Mouse (Mus musculus) E14TG2a.4 (cell line): ENCODE results near the gene Grb2.

ENCODE experiments used
- H3K27me3 ChIP-seq: 2 replicates; pipeline ENCODE4 v1.6.1; 2014; ENCODE audit warnings: low read length, control low read depth; ENCODE audit not compliant: insufficient read depth
- H3K36me3 ChIP-seq: 2 replicates; pipeline ENCODE4 v1.6.1; 2014; ENCODE audit warnings: low read length, control low read depth; ENCODE audit not compliant: insufficient read depth
- H3K4me1 ChIP-seq: replicated peaks from 2 replicates; pipeline ENCODE4 v1.6.1; 2014; ENCODE audit warnings: low read depth, low read length, control low read depth
- H3K4me3 ChIP-seq: replicated peaks from 2 replicates; pipeline ENCODE4 v1.5.1; 2014; ENCODE audit warnings: mild to moderate bottlenecking, low read length
- H3K9me3 ChIP-seq: 2 replicates; pipeline ENCODE4 v1.6.1; 2014; ENCODE audit warnings: low read length, control low read depth
- CTCF ChIP-seq: conservative IDR thresholded peaks from 2 replicates; pipeline ENCODE4 v1.5.1; 2014; ENCODE audit warnings: low read length
- NANOG ChIP-seq: IDR thresholded peaks from 2 replicates; pipeline ENCODE4 v1.6.1; 2014; ENCODE audit warnings: borderline replicate concordance, low read length, mixed read lengths
- POU5F1 ChIP-seq: IDR thresholded peaks from 2 replicates; pipeline ENCODE4 v1.6.1; 2014; ENCODE audit warnings: low read length, borderline replicate concordance

Gene Grb2

DNA sequence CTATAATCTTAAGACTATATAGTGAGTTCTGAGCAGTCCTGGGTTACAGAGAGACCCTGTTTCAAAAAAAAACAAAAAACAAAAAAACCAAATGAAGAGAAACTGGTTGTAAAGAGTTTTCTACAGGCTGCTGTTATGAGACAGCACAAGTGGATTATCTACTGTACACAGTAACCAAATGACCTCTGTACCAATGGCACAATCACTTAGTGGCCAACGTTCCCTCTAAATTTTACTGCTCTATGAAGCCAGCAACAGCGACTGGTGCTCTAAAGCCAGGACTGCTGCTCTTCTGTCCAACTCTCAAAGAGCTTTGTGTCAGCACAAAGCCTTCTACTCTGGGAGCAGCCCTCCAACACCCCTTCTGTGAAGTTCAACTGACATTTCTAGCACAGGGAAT is 11.3 kb downstream of the Grb2 start:
- H3K4me1 ChIP-seq = peaks cover 61% of the 10 kb centered on the region
- no peaks in the 10 kb centered on the region for H3K9me3 ChIP-seq
- peaks cover 58% of the 10 kb centered on the region for H3K36me3 ChIP-seq
- H3K27me3 ChIP-seq = no peaks in the 10 kb centered on the region
- TF ChIP-seq POU5F1 = no peak
- TF ChIP-seq CTCF = no peak
- no peak for TF ChIP-seq NANOG
- no peak overlapping the region for H3K4me3 ChIP-seq

- no peaks in the 10 kb centered on the region for H3K27me3 ChIP-seq
- H3K4me1 ChIP-seq = peaks cover 64% of the 10 kb centered on the region
- TF ChIP-seq CTCF (no peak), NANOG (no peak)
- no peak overlapping the region for H3K4me3 ChIP-seq
- no peaks in the 10 kb centered on the region for H3K9me3 ChIP-seq
- H3K36me3 ChIP-seq = peaks cover 64% of the 10 kb centered on the region
Measured at GRCm38 (mm10) chr11:115696471-115696870, 11.9 kb downstream of the Grb2 start.

DNA sequence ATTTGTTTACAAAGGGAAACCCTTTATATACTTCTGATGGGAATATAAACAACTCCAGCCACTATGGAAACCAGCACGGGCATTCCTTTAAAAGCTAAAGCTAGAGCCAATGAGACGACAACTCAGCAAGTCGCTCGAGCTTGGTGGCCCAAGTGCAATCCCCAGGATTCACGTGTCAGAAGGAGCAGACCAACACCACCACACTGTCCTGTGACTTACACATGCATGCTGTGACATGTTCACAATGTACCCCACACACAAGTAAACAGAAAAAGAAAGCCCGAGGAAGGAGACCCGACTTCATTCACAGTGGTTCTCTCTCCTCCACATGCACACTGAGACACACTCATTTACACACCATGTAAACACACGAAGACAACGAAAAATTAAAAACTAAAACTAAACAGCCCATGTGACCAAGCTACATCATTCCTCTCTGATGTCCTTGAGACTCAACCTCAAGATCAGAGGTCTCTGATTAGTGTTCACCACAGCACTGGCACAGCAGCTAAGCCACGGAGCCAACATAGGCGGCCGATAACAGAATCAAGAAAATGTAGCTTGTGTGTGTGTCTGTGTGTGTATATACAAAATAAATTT is 14.3 kb downstream of the Grb2 start:
- H3K4me1 ChIP-seq = peaks cover 71% of the 10 kb centered on the region
- TF ChIP-seq NANOG (no peak), POU5F1 (no peak), CTCF (no peak)
- no peaks in the 10 kb centered on the region for H3K9me3 ChIP-seq
- H3K36me3 ChIP-seq = peaks cover 77% of the 10 kb centered on the region
- no peaks in the 10 kb centered on the region for H3K27me3 ChIP-seq
- no peak overlapping the region for H3K4me3 ChIP-seq

- Histone ChIP-seq H3K4me3 (no peak overlapping the region), H3K36me3 (peaks cover 75% of the 10 kb centered on the region), H3K4me1 (peaks cover 73% of the 10 kb centered on the region), H3K9me3 (no peaks in the 10 kb centered on the region), H3K27me3 (no peaks in the 10 kb centered on the region)
- TF ChIP-seq NANOG (no peak), CTCF (no peak), POU5F1 (no peak)
Measured at GRCm38 (mm10) chr11:115692800-115693199, 15.6 kb downstream of the Grb2 start.

GRCm38 (mm10) chr11:115691976-115692375 is 16.4 kb downstream of the Grb2 start:
- Histone ChIP-seq H3K4me1 (peaks cover 77% of the 10 kb centered on the region), H3K9me3 (no peaks in the 10 kb centered on the region), H3K4me3 (no peak overlapping the region), H3K27me3 (no peaks in the 10 kb centered on the region), H3K36me3 (peaks cover 72% of the 10 kb centered on the region)
- TF ChIP-seq POU5F1 (no peak), CTCF (no peak), NANOG (no peak)

DNA sequence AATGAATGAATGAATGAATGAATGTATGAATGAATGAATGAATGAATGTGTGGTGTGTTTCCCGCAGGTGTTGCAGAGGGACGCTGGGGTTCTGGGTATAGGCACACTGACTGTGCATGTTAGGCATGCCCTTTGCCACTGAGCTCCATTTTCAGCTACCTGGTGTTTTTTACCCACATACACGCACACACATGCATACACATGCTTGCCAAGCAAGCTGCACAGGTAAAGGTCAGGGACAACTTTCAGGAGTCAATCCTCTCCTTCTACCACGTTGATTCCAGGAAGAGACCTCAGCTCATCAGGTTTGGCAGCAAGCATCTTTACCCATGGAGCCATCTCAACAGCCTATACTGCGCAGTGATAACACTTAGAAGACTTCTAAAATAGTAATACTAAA is 16.9 kb downstream of the Grb2 start:
- Histone ChIP-seq H3K4me1 (peaks cover 80% of the 10 kb centered on the region), H3K9me3 (no peaks in the 10 kb centered on the region), H3K4me3 (no peak overlapping the region), H3K27me3 (no peaks in the 10 kb centered on the region), H3K36me3 (peaks cover 67% of the 10 kb centered on the region)
- TF ChIP-seq CTCF = no peak
- TF ChIP-seq NANOG = no peak
- no peak for TF ChIP-seq POU5F1

- peaks cover 62% of the 10 kb centered on the region for H3K36me3 ChIP-seq
- H3K4me1 ChIP-seq = peaks cover 82% of the 10 kb centered on the region
- no peaks in the 10 kb centered on the region for H3K9me3 ChIP-seq
- TF ChIP-seq NANOG = no peak
- TF ChIP-seq POU5F1 = no peak
- no peak for TF ChIP-seq CTCF
- H3K4me3 ChIP-seq = no peak overlapping the region
- no peaks in the 10 kb centered on the region for H3K27me3 ChIP-seq
Measured at GRCm38 (mm10) chr11:115691013-115691412, 17.4 kb downstream of the Grb2 start.

GRCm38 (mm10) chr11:115690356-115690755 is 18.0 kb downstream of the Grb2 start:
- TF ChIP-seq POU5F1 (no peak), NANOG (no peak), CTCF (no peak)
- Histone ChIP-seq H3K4me3 (no peak overlapping the region), H3K27me3 (no peaks in the 10 kb centered on the region), H3K9me3 (no peaks in the 10 kb centered on the region), H3K36me3 (peaks cover 57% of the 10 kb centered on the region), H3K4me1 (peaks cover 82% of the 10 kb centered on the region)

DNA sequence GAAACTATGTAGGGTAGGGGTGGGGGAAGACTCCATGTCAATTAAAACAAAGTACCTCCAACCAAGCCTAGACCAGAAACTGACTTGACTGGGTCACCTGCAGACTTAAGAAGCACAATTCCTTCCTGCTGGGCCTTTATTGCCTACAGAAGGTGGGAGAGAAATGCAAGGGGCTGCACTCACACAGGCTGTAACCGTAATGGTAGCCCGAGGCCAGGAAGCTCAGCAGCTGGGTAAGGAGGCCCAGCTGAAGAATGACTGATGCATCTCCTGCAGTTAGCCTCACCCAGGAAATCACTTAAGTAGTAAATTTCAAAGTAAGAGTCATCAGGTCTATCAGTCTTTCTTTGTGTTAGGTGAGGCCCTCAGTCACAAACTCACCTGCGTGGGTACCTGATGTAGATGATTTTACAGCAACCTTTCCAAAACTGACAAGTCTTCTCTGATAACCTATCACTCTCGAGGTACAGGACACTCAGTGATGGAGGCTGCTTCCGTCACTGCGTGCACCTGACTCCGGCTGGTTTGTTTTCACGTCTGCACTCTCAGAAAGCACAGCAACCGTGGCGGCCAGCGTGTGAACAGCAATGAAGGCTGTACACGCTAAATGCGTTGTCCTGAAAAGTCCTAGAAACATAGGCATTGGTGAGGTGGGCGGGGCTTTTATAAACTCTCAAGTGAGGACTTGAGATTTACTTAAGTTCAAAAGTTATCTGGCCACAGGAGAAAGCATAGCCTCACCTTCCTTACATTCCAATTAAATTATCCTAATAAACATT is 19.1 kb downstream of the Grb2 start:
- TF ChIP-seq POU5F1 (no peak), NANOG (peak; percentile 65)
- H3K9me3 ChIP-seq = no peaks in the 10 kb centered on the region
- H3K4me3 ChIP-seq = no peak overlapping the region
- H3K27me3 ChIP-seq = no peaks in the 10 kb centered on the region
- peaks cover 88% of the 10 kb centered on the region for H3K4me1 ChIP-seq
- H3K36me3 ChIP-seq = peaks cover 62% of the 10 kb centered on the region
